Mouse (Mus musculus) ES-Bruce4 (cell line): ENCODE data around the gene Capn11. TPM values are rescaled to one million over a fixed set of nuclear protein-coding genes. Genes with fewer than 3 reads are reported as not detected.

ENCODE experiments used
- H3K27ac ChIP-seq: 2 replicates; pipeline ENCODE4 v1.5.1; 2012; ENCODE audit warnings: low read length, inconsistent platforms; ENCODE audit not compliant: insufficient read depth
- H3K27me3 ChIP-seq: 2 replicates; pipeline ENCODE4 v1.6.1; 2012; ENCODE audit warnings: mild to moderate bottlenecking, low read length, inconsistent platforms; ENCODE audit not compliant: control insufficient read depth, poor library complexity, insufficient read depth, severe bottlenecking
- H3K36me3 ChIP-seq: 2 replicates; pipeline ENCODE4 v1.6.1; 2012; ENCODE audit warnings: inconsistent platforms, mild to moderate bottlenecking, low read length, moderate library complexity; ENCODE audit not compliant: control insufficient read depth, poor library complexity, insufficient read depth, severe bottlenecking
- H3K4me1 ChIP-seq: one replicate; pipeline ENCODE4 v1.8.1; 2011; ENCODE audit warnings: low read length; ENCODE audit not compliant: control insufficient read depth, insufficient read depth
- H3K4me3 ChIP-seq: 2 replicates; pipeline ENCODE4 v1.5.1; 2011; ENCODE audit warnings: low read depth, mild to moderate bottlenecking, low read length
- H3K9ac ChIP-seq: 2 replicates; pipeline ENCODE4 v1.6.1; 2012; ENCODE audit warnings: low read depth, mild to moderate bottlenecking, inconsistent platforms; ENCODE audit not compliant: poor library complexity, severe bottlenecking
- H3K9me3 ChIP-seq: replicated peaks from 2 replicates; pipeline ENCODE4 v1.6.1; 2012; ENCODE audit warnings: mild to moderate bottlenecking, low read length, inconsistent platforms; ENCODE audit not compliant: control insufficient read depth, poor library complexity, insufficient read depth, severe bottlenecking
- CTCF ChIP-seq: IDR thresholded peaks from one replicate; pipeline ENCODE4 v1.8.1; 2011; ENCODE audit warnings: low read depth, low read length
- EP300 ChIP-seq: IDR thresholded peaks from 2 replicates; pipeline ENCODE4 v1.6.1; 2011; ENCODE audit warnings: low read depth, low read length; ENCODE audit not compliant: insufficient read depth
- POLR2A ChIP-seq: IDR thresholded peaks from one replicate; pipeline ENCODE4 v1.8.1; 2011; ENCODE audit warnings: low read length; ENCODE audit not compliant: insufficient read depth
- polyA plus RNA-seq: library from polyadenylated mRNA; stranded (reverse); fragments of >200 nt; gene quantifications from 2 replicates; pipeline ENCODE4 v1.2.4, GENCODE M21; 2011; ENCODE audit warnings: low read depth; ENCODE audit not compliant: missing spikeins, insufficient read depth, insufficient read length

Capn11 gene
- polyA plus RNA-seq, 1 experiment = 1.4 TPM

DNA sequence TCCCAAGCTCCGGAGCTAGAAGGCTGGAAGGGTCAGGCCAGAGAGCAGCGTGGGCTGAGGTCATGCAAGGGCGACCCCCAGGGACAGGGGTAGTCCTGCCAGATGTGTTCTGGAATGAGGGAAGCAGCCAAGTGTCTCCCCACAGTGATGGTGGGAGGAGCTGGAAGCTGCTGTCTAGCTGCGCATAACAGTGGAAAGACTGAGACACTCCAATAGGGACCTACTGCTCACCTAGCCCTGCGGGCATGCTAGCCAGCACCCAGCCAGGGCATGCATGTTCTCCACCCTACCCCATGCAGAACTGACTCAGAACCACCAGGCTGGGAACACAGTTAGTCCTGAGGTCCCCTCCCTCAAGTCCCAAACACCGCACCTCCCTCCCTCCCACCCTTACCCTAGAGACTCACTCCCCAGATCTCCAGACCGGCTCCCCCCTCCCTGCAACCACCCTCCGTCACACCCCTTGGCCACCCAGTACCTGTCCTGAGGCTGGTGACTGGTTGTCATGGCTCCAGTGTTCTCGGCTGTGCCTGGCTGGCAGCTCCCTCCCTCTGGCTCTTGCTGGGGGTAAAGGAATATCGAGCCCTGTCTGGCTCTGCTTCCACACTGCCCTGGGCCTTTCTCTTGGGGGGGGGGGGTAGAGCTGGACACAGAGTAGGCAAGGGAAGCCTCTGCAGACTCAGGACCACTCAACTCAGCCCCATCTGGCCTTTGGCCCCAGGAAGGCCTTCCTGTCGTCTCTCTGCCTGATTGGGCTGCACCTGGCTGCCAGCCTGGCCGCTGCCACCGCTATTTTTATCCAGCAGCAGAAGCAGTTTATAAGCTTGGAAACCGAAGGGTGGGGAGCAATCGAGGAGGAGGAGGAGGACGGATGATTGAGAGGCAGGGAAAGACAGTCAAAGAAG lies 67.2 kb downstream of the Capn11 start:
- H3K9me3 ChIP-seq = no peaks in the 10 kb centered on the region
- TF ChIP-seq CTCF (no peak), EP300 (peak; percentile 72), POLR2A (no peak)
- H3K4me3 ChIP-seq = peak overlapping the region; percentile 40
- peak overlapping the region; percentile 75; the same call in 1 of the 2 replicates for H3K9ac ChIP-seq
- 0 out of 2 replicates have a peak overlapping the region, but pooled peaks have one; percentile 16 for H3K27ac ChIP-seq
- no peaks in the 10 kb centered on the region for H3K27me3 ChIP-seq
- peaks cover 32% of the 10 kb centered on the region for H3K36me3 ChIP-seq
- peaks cover 3% of the 10 kb centered on the region for H3K4me1 ChIP-seq

DNA sequence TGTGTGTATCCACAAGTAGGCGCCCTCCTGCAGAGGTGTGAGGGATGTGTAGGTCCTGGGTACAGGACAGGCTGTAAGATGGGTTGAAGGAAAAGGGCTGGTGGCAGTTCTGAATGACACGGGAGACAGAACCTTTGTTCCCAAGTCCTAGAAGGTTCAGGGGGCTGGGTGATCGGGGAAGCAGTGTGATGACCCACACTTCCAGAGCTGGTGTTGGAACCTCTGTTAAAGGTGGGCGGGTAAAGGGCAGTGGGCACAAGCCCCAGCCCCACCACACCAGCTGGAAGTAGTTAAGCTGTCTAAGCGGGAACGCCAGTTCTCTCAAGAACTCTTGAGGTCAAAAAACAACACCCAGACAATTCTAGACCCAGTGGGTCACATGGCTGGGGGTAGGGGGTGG lies 68.7 kb downstream of the Capn11 start:
- Histone ChIP-seq H3K4me3 (no peak overlapping the region), H3K36me3 (peaks cover 36% of the 10 kb centered on the region), H3K9ac (no peak overlapping the region), H3K4me1 (peaks cover 3% of the 10 kb centered on the region), H3K27me3 (no peaks in the 10 kb centered on the region), H3K9me3 (no peaks in the 10 kb centered on the region), H3K27ac (no peak overlapping the region)
- no peak for TF ChIP-seq CTCF
- no peak for TF ChIP-seq EP300
- TF ChIP-seq POLR2A = no peak

DNA sequence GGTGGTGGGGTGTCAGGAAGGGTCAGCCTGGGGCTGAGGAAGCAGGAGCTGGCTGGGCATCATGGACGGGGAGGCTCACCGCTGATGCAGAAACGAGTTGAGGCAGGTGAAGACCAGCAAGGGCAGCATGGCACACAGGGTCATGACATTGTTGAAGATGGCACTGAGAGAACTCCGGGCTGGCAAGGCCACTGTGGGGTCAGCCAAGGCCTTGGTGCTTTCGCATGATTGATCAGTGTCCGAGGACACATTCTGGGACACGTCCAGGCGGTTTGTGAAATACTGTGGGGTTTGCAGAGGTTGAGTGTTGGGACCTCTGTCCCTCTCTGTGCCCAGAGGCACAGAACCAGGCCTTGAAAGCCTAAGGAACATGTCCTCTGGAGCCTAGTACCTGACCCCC lies 69.3 kb downstream of the Capn11 start:
- TF ChIP-seq POLR2A = no peak
- no peak for TF ChIP-seq CTCF
- no peak overlapping the region for H3K9ac ChIP-seq
- H3K4me3 ChIP-seq = no peak overlapping the region
- peaks cover 36% of the 10 kb centered on the region for H3K36me3 ChIP-seq
- peaks cover 3% of the 10 kb centered on the region for H3K4me1 ChIP-seq
- no peaks in the 10 kb centered on the region for H3K9me3 ChIP-seq
- no peaks in the 10 kb centered on the region for H3K27me3 ChIP-seq
- H3K27ac ChIP-seq = no peak overlapping the region

DNA sequence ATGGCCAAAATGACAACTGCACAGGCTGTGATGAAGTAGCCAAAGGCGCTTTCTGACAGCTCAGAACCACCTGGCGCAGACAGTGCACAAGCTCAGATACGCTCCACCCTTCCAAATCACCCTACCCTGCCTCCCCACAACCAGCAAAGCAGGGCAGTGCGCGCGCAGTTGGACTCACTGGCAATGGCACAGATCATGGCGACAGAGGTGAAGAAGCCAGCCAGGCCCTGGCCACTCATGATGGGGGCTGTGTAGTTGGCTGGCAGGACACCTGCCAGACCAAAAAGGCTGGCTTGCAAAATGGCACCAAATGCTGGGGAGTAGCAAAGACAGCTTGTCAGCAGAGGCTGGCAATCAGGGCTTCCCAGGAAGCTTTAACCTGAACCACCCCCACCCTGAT lies 69.9 kb downstream of the Capn11 start:
- H3K4me3 ChIP-seq = no peak overlapping the region
- TF ChIP-seq CTCF (no peak), EP300 (no peak), POLR2A (no peak)
- H3K36me3 ChIP-seq = peaks cover 36% of the 10 kb centered on the region
- H3K4me1 ChIP-seq = peaks cover 3% of the 10 kb centered on the region
- H3K9ac ChIP-seq = no peak overlapping the region
- H3K27me3 ChIP-seq = no peaks in the 10 kb centered on the region
- no peak overlapping the region for H3K27ac ChIP-seq
- H3K9me3 ChIP-seq = no peaks in the 10 kb centered on the region

DNA sequence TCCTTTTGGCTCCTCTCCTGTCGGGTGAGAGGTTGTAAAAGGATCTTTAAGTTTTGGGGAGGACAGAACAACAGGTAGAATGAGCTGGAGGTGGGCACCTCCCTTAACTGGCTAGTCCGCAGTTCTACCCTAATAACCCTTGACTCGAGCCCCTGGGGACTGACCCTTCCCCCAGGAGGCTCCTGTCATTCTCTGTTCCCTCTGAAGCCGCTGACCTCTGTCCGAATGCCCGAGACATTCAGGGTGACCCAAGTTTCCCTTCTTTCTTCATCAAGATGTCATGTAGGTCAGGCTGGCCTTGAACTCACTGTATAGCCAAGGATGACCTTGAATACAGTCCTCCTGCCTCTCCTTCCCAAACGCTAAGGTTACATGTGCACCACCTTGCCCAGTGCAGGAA lies 70.8 kb downstream of the Capn11 start:
- Histone ChIP-seq H3K9ac (no peak overlapping the region), H3K9me3 (no peaks in the 10 kb centered on the region), H3K4me3 (no peak overlapping the region), H3K4me1 (peaks cover 3% of the 10 kb centered on the region), H3K27me3 (no peaks in the 10 kb centered on the region), H3K36me3 (peaks cover 36% of the 10 kb centered on the region), H3K27ac (no peak overlapping the region)
- TF ChIP-seq EP300 (no peak), POLR2A (no peak), CTCF (no peak)

DNA sequence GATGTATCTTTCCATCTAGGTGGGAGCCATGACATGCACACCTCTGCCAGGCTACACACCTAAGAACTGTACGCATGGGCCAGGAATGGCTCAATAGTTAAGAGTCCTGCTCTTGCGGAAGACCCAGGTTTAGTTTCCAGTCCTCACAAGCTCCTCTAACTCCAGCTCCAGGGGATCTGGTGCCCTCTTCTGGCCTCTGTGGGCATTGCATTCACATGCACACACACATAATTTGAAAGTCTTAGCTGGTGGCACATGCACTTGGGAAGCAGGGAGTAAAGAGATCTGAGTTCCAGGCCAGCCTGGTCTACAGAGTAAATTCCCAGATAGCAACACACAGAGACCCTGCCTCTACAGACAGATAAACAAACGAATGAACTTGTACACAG lies 72.7 kb downstream of the Capn11 start:
- Histone ChIP-seq H3K9me3 (no peaks in the 10 kb centered on the region), H3K4me3 (no peak overlapping the region), H3K4me1 (peaks cover 3% of the 10 kb centered on the region), H3K27ac (0 out of 2 replicates have a peak overlapping the region, but pooled peaks have one; percentile 40), H3K9ac (no peak overlapping the region), H3K27me3 (no peaks in the 10 kb centered on the region), H3K36me3 (peaks cover 36% of the 10 kb centered on the region)
- peak; percentile 75 for TF ChIP-seq CTCF
- no peak for TF ChIP-seq EP300
